Mouse (Mus musculus) cerebellum, adult (tissue): ENCODE measurements at regions not wholly inside any gene's neighbourhood (a gene's known extent, or its start where the extent isn't known, plus 50 kb on each side); places are given as distances from the start of the nearest gene placed in this dataset.
A peak's percentile ranks its signal among the peaks of the same experiment; 100 is the strongest.

Source experiments
- ATAC-seq: cut with Nextera tagmentation; 2 replicates; pipeline ENCODE4 v1.9.2; 2017; ENCODE audit warnings: mild to moderate bottlenecking, moderate library complexity, mixed read lengths; ENCODE audit not compliant: insufficient number of reproducible peaks, low FRiP score, low TSS enrichment

- no peak for ATAC-seq
Measured at GRCm38 (mm10) chr17:66251495-66251894, 128.2 kb downstream of the Ddx11 start.

GRCm38 (mm10) chr17:66252926-66253325, 129.6 kb downstream of the Ddx11 start:
- peak; percentile 74; the same call in 1 of the 2 replicates for ATAC-seq

GRCm38 (mm10) chr17:66259697-66260096, 136.4 kb downstream of the Ddx11 start:
- ATAC-seq: no peak

GRCm38 (mm10) chr17:66262681-66263240, 139.4 kb downstream of the Ddx11 start:
- ATAC-seq: no peak

GRCm38 (mm10) chr17:66263405-66263804, 140.1 kb downstream of the Ddx11 start:
- no peak for ATAC-seq

GRCm38 (mm10) chr17:66266803-66267202, 143.5 kb downstream of the Ddx11 start:
- no peak for ATAC-seq

- peak; percentile 62 for ATAC-seq
Measured at GRCm38 (mm10) chr17:66267831-66268230, 144.5 kb downstream of the Ddx11 start.

GRCm38 (mm10) chr17:66269567-66269966, 146.2 kb downstream of the Ddx11 start:
- ATAC-seq: no peak

GRCm38 (mm10) chr17:66271906-66272305, 148.6 kb downstream of the Ddx11 start:
- no peak for ATAC-seq

- peak; percentile 61; the same call in 1 of the 2 replicates for ATAC-seq
Measured at GRCm38 (mm10) chr17:66276778-66277177, 153.5 kb downstream of the Ddx11 start.

- ATAC-seq: no peak
Measured at GRCm38 (mm10) chr17:66278037-66278436, 154.7 kb downstream of the Ddx11 start.

- no peak for ATAC-seq
Measured at GRCm38 (mm10) chr17:66285295-66285694, 162.0 kb downstream of the Ddx11 start.
